27 mouse cellular contexts compared by ENCODE assay signal in the genomic region with DNA sequence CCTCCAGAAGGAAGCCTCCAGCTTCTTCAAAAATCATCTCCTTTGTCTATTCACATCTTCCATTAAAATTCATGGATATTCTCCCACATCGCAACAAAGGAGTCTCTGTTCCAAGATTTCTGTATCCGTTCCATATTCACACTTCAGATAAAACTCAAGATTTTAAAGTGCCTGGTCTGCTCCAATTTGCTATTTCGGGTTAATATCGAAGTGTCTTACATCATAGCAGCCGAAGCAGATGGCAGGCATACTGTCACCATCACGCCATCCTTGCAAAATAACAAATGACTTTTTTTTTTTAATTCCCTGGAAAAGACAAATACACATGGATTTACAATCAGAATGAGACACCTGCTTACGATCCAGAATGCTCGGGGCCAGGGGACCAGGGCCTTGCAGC. TPM values are rescaled to one million over a fixed set of nuclear protein-coding genes. Genes with fewer than 3 reads are reported as not detected.
DNase-seq lines count a peak whose midpoint lies in the region; ATAC-seq and TF ChIP-seq lines count a peak whose summit lies in the region.
"Had no signal": no experiment of that assay in that cellular context is flagged by ENCODE, and none has a peak within 500 bp of the region (broad histone marks: within the 10 kb centered on the region; RNA-seq: fewer than 3 reads in every experiment).

No protein-coding gene starts in this region.

- TF ChIP-seq POLR2A in thymus, adult 2 months (IDR thresholded peaks at IDR 0.05; ENCODE audit: control insufficient read depth, extremely low read depth, insufficient read depth, low read length, poor library complexity), result no peak

- no peaks in the 10 kb centered on the region for H3K27me3 ChIP-seq in forebrain, embryonic 13.5 days
- H3K27me3 ChIP-seq in forebrain, embryonic 11.5 days (ENCODE audit: control insufficient read depth, insufficient read depth, low read length), result no peaks in the 10 kb centered on the region
- H3K27me3 ChIP-seq in hindbrain, postnatal 0 days (ENCODE audit: insufficient read depth, low read length), result no peaks in the 10 kb centered on the region
- H3K27me3 ChIP-seq in hindbrain, embryonic 14.5 days (ENCODE audit: control insufficient read depth, insufficient read depth, low read length), result no peaks in the 10 kb centered on the region
- no peaks in the 10 kb centered on the region for H3K27me3 ChIP-seq in midbrain, embryonic 14.5 days (ENCODE audit: control insufficient read depth, insufficient read depth, low read length)
- no peaks in the 10 kb centered on the region for H3K27me3 ChIP-seq in midbrain, embryonic 13.5 days
- no peaks in the 10 kb centered on the region for H3K27me3 ChIP-seq in forebrain, embryonic 16.5 days (replicated peaks; ENCODE audit: control insufficient read depth, insufficient read depth, low read length)
- no peaks in the 10 kb centered on the region for H3K27me3 ChIP-seq in thymus, adult 2 months (ENCODE audit: control insufficient read depth, insufficient read depth, low read length)
- H3K27me3 ChIP-seq: embryonic facial prominence, embryonic 13.5 days; heart, embryonic 12.5 days; limb, embryonic 15.5 days; liver, embryonic 15.5 days; lung, embryonic 15.5 days; neural tube, embryonic 12.5 days had no signal

- H3K9ac ChIP-seq in forebrain, embryonic 13.5 days, result no peak overlapping the region
- H3K9ac ChIP-seq in forebrain, embryonic 11.5 days (ENCODE audit: low read length), result no peak overlapping the region
- H3K9ac ChIP-seq in hindbrain, postnatal 0 days (replicated peaks; ENCODE audit: low read length), result no peak overlapping the region
- H3K9ac ChIP-seq in hindbrain, embryonic 14.5 days, result no peak overlapping the region
- H3K9ac ChIP-seq in midbrain, embryonic 14.5 days (replicated peaks; ENCODE audit: low read length), result no peak overlapping the region
- H3K9ac ChIP-seq in midbrain, embryonic 13.5 days (replicated peaks), result no peak overlapping the region
- no peak overlapping the region for H3K9ac ChIP-seq in forebrain, embryonic 16.5 days (replicated peaks; ENCODE audit: low read depth, low read length)
- H3K9ac ChIP-seq: embryonic facial prominence, embryonic 13.5 days; heart, embryonic 12.5 days; limb, embryonic 15.5 days; liver, embryonic 15.5 days; lung, embryonic 15.5 days; neural tube, embryonic 12.5 days had no signal

- WGBS in forebrain, embryonic 13.5 days, result 78% methylated on average over 8 of the region's 8 CpGs
- WGBS in forebrain, embryonic 11.5 days, result 90% methylated on average over 8 of the region's 8 CpGs
- 65% methylated on average over 8 of the region's 8 CpGs for WGBS in hindbrain, postnatal 0 days
- WGBS in hindbrain, embryonic 14.5 days, result 67% methylated on average over 8 of the region's 8 CpGs
- WGBS in midbrain, embryonic 14.5 days, result 67% methylated on average over 8 of the region's 8 CpGs
- 71% methylated on average over 8 of the region's 8 CpGs for WGBS in midbrain, embryonic 13.5 days
- WGBS in forebrain, embryonic 16.5 days, result 44% methylated on average over 8 of the region's 8 CpGs
- 89% methylated on average over 8 of the region's 8 CpGs for WGBS in thymus, adult 2 months

- H3K4me1 ChIP-seq in forebrain, embryonic 13.5 days, result peaks cover 6% of the 10 kb centered on the region; the same call in 1 of the 2 replicates
- no peaks in the 10 kb centered on the region for H3K4me1 ChIP-seq in forebrain, embryonic 11.5 days (replicated peaks; ENCODE audit: control insufficient read depth, insufficient read depth, low read length)
- H3K4me1 ChIP-seq in hindbrain, postnatal 0 days (ENCODE audit: insufficient read depth, low read length), result peaks cover 10% of the 10 kb centered on the region
- no peaks in the 10 kb centered on the region for H3K4me1 ChIP-seq in hindbrain, embryonic 14.5 days (replicated peaks; ENCODE audit: control insufficient read depth, insufficient read depth, low read length)
- peaks cover 5% of the 10 kb centered on the region; the same call in 1 of the 2 replicates for H3K4me1 ChIP-seq in midbrain, embryonic 14.5 days (ENCODE audit: control insufficient read depth, insufficient read depth, low read length)
- peaks cover 3% of the 10 kb centered on the region for H3K4me1 ChIP-seq in midbrain, embryonic 13.5 days (replicated peaks)
- H3K4me1 ChIP-seq in forebrain, embryonic 16.5 days (replicated peaks; ENCODE audit: control insufficient read depth, insufficient read depth, low read length), result peaks cover 9% of the 10 kb centered on the region
- peaks cover 34% of the 10 kb centered on the region for H3K4me1 ChIP-seq in thymus, adult 2 months (replicated peaks; ENCODE audit: control insufficient read depth, insufficient read depth, low read length)
- H3K4me1 ChIP-seq: neural tube, embryonic 12.5 days had no signal

- ATAC-seq in forebrain, embryonic 13.5 days, result peak; percentile 63; the same call in 1 of the 2 replicates
- ATAC-seq in forebrain, embryonic 11.5 days (replicated peaks; ENCODE audit: low FRiP score), result no peak
- no peak for ATAC-seq in hindbrain, postnatal 0 days
- ATAC-seq in hindbrain, embryonic 14.5 days (ENCODE audit: low FRiP score), result no peak
- no peak for ATAC-seq in midbrain, embryonic 14.5 days (ENCODE audit: low FRiP score, low TSS enrichment)
- no peak for ATAC-seq in midbrain, embryonic 13.5 days
- peak; percentile 75 for ATAC-seq in forebrain, embryonic 16.5 days

- no peak for TF ChIP-seq CTCF in hindbrain, postnatal 0 days (IDR thresholded peaks at IDR 0.05; ENCODE audit: low read depth)
- no peak for TF ChIP-seq CTCF in thymus, adult 2 months (IDR thresholded peaks at IDR 0.05; ENCODE audit: borderline replicate concordance, control insufficient read depth, extremely low read depth, insufficient read depth, low read length, poor library complexity)

- H3K36me3 ChIP-seq in forebrain, embryonic 13.5 days (ENCODE audit: poor library complexity, severe bottlenecking), result no peaks in the 10 kb centered on the region
- no peaks in the 10 kb centered on the region for H3K36me3 ChIP-seq in forebrain, embryonic 11.5 days (ENCODE audit: control insufficient read depth, insufficient read depth, low read length)
- no peaks in the 10 kb centered on the region for H3K36me3 ChIP-seq in hindbrain, postnatal 0 days (ENCODE audit: insufficient read depth, low read length)
- no peaks in the 10 kb centered on the region for H3K36me3 ChIP-seq in hindbrain, embryonic 14.5 days (replicated peaks; ENCODE audit: control insufficient read depth, insufficient read depth)
- no peaks in the 10 kb centered on the region for H3K36me3 ChIP-seq in midbrain, embryonic 14.5 days (ENCODE audit: control insufficient read depth, insufficient read depth, low read length)
- no peaks in the 10 kb centered on the region for H3K36me3 ChIP-seq in midbrain, embryonic 13.5 days
- H3K36me3 ChIP-seq in forebrain, embryonic 16.5 days (ENCODE audit: control insufficient read depth, insufficient read depth), result no peaks in the 10 kb centered on the region
- no peaks in the 10 kb centered on the region for H3K36me3 ChIP-seq in thymus, adult 2 months (ENCODE audit: control insufficient read depth, insufficient read depth, low read length)
- H3K36me3 ChIP-seq: embryonic facial prominence, embryonic 13.5 days; heart, embryonic 12.5 days; limb, embryonic 15.5 days; liver, embryonic 15.5 days; lung, embryonic 15.5 days; neural tube, embryonic 12.5 days had no signal

- H3K27ac ChIP-seq in forebrain, embryonic 13.5 days, result peak overlapping the region; percentile 63; the same call in 1 of the 2 replicates
- no peak overlapping the region for H3K27ac ChIP-seq in forebrain, embryonic 11.5 days (ENCODE audit: low read depth, low read length)
- peak overlapping the region; percentile 26; the same call in 1 of the 2 replicates for H3K27ac ChIP-seq in hindbrain, postnatal 0 days
- H3K27ac ChIP-seq in hindbrain, embryonic 14.5 days, result no peak overlapping the region
- peak overlapping the region; percentile 42; the same call in 1 of the 2 replicates for H3K27ac ChIP-seq in midbrain, embryonic 14.5 days (replicated peaks; ENCODE audit: low read depth, low read length)
- no peak overlapping the region; the same call in 1 of the 2 replicates for H3K27ac ChIP-seq in midbrain, embryonic 13.5 days
- peak overlapping the region; percentile 88 for H3K27ac ChIP-seq in forebrain, embryonic 16.5 days (ENCODE audit: low read length)
- H3K27ac ChIP-seq in thymus, adult 2 months (ENCODE audit: control insufficient read depth, insufficient read depth, low read length), result no peak overlapping the region
- H3K27ac ChIP-seq: embryonic facial prominence, embryonic 13.5 days; kidney, postnatal 0 days; limb, embryonic 15.5 days; liver, embryonic 15.5 days; lung, embryonic 15.5 days; macrophage; neural tube, embryonic 12.5 days had no signal

- no peak overlapping the region for H3K4me2 ChIP-seq in forebrain, embryonic 13.5 days
- no peak overlapping the region for H3K4me2 ChIP-seq in forebrain, embryonic 11.5 days (ENCODE audit: low read depth, low read length, severe bottlenecking)
- no peak overlapping the region for H3K4me2 ChIP-seq in hindbrain, postnatal 0 days (ENCODE audit: low read depth, low read length)
- H3K4me2 ChIP-seq in hindbrain, embryonic 14.5 days (replicated peaks), result no peak overlapping the region
- H3K4me2 ChIP-seq in midbrain, embryonic 14.5 days (ENCODE audit: low read length), result no peak overlapping the region
- no peak overlapping the region for H3K4me2 ChIP-seq in midbrain, embryonic 13.5 days (replicated peaks)
- no peak overlapping the region for H3K4me2 ChIP-seq in forebrain, embryonic 16.5 days (ENCODE audit: low read length)
- H3K4me2 ChIP-seq: embryonic facial prominence, embryonic 13.5 days; heart, embryonic 12.5 days; limb, embryonic 15.5 days; liver, embryonic 15.5 days; lung, embryonic 15.5 days; neural tube, embryonic 12.5 days had no signal

- no peak for DNase-seq in forebrain, embryonic 11.5 days (ENCODE audit: low spot score)
- DNase-seq in hindbrain, postnatal 0 days (ENCODE audit: low spot score), result no peak
- no peak for DNase-seq in hindbrain, embryonic 14.5 days (ENCODE audit: low spot score)
- DNase-seq in midbrain, embryonic 14.5 days, result no peak
- DNase-seq in thymus, adult 2 months, result no peak
- DNase-seq: adrenal gland, postnatal 25 days; cerebellum, adult 18-20 months; cerebellum, postnatal 14 days; embryo, embryonic 11 days; gastrocnemius, postnatal 25 days; heart, adult 18-20 months; heart, postnatal 10 days; kidney, adult 18-20 months; left cerebral cortex, postnatal 4 days; right cerebral cortex, postnatal 25 days had no signal

- no peaks in the 10 kb centered on the region for H3K9me3 ChIP-seq in forebrain, embryonic 13.5 days (replicated peaks)
- no peaks in the 10 kb centered on the region for H3K9me3 ChIP-seq in forebrain, embryonic 11.5 days (ENCODE audit: control insufficient read depth, low read length)
- H3K9me3 ChIP-seq in hindbrain, postnatal 0 days (ENCODE audit: low read length), result no peaks in the 10 kb centered on the region
- no peaks in the 10 kb centered on the region for H3K9me3 ChIP-seq in hindbrain, embryonic 14.5 days (ENCODE audit: control insufficient read depth, low read length)
- no peaks in the 10 kb centered on the region for H3K9me3 ChIP-seq in midbrain, embryonic 14.5 days (ENCODE audit: control insufficient read depth, low read length)
- no peaks in the 10 kb centered on the region for H3K9me3 ChIP-seq in midbrain, embryonic 13.5 days
- H3K9me3 ChIP-seq in forebrain, embryonic 16.5 days (ENCODE audit: control insufficient read depth, low read length), result no peaks in the 10 kb centered on the region
- H3K9me3 ChIP-seq: embryonic facial prominence, embryonic 13.5 days; heart, embryonic 12.5 days; limb, embryonic 15.5 days; liver, embryonic 15.5 days; lung, embryonic 15.5 days; neural tube, embryonic 12.5 days had no signal

- no peak overlapping the region for H3K4me3 ChIP-seq in forebrain, embryonic 13.5 days
- H3K4me3 ChIP-seq in forebrain, embryonic 11.5 days (ENCODE audit: low read depth, low read length), result no peak overlapping the region
- no peak overlapping the region for H3K4me3 ChIP-seq in hindbrain, postnatal 0 days (ENCODE audit: low read length)
- H3K4me3 ChIP-seq in hindbrain, embryonic 14.5 days (replicated peaks; ENCODE audit: low read length), result no peak overlapping the region
- H3K4me3 ChIP-seq in midbrain, embryonic 14.5 days (replicated peaks; ENCODE audit: low read depth, low read length), result no peak overlapping the region
- H3K4me3 ChIP-seq in midbrain, embryonic 13.5 days (replicated peaks), result no peak overlapping the region
- H3K4me3 ChIP-seq in forebrain, embryonic 16.5 days (replicated peaks; ENCODE audit: low read length), result no peak overlapping the region
- no peak overlapping the region for H3K4me3 ChIP-seq in thymus, adult 2 months (ENCODE audit: control insufficient read depth, insufficient read depth, low read length)
- H3K4me3 ChIP-seq: embryonic facial prominence, embryonic 13.5 days; erythroblast, embryonic 14.5 days; heart, embryonic 12.5 days; limb, embryonic 15.5 days; liver, embryonic 15.5 days; lung, embryonic 15.5 days; neural tube, embryonic 12.5 days had no signal

RNA-seq across cellular contexts. Expression of a gene that starts 40.0 kb away (rescaled TPM):
- polyA plus RNA-seq in forebrain, embryonic 13.5 days (2015; fragmentation: Nextera tagmentation; extraction: Ambion mirVana), result 7.9 and 8.3 TPM in 2 replicates
- 7.6 and 8.5 TPM in 2 replicates for polyA plus RNA-seq in forebrain, embryonic 11.5 days (2014; fragmentation: Nextera tagmentation; extraction: Ambion mirVana)
- 12.7 and 22.3 TPM in 2 replicates for total RNA-seq in hindbrain, postnatal 0 days (2014; rRNA removed)
- polyA plus RNA-seq in hindbrain, postnatal 0 days (2015; fragmentation: Nextera tagmentation; extraction: Ambion mirVana), result 16.5 and 17.3 TPM in 2 replicates
- 16.7 and 22.0 TPM in 2 replicates for polyA plus RNA-seq in hindbrain, embryonic 14.5 days (2014; fragmentation: Nextera tagmentation; extraction: Ambion mirVana)
- polyA plus RNA-seq in midbrain, embryonic 14.5 days (2014; fragmentation: Nextera tagmentation; extraction: Ambion mirVana), result 14.3 and 19.4 TPM in 2 replicates
- polyA plus RNA-seq in midbrain, embryonic 13.5 days (2015; fragmentation: Nextera tagmentation; extraction: Ambion mirVana), result 9.7 and 10.0 TPM in 2 replicates
- 11.4 and 12.5 TPM in 2 replicates for polyA plus RNA-seq in forebrain, embryonic 16.5 days (2015; fragmentation: Nextera tagmentation; extraction: Ambion mirVana)
- 27.5 and 30.1 TPM in 2 replicates for polyA plus RNA-seq in thymus, adult 2 months (2012; rRNA removed)

Comparison
In these comparisons a context has a peak if more than half of its experiments do, and no peak if none do; other contexts are left out.
1. ATAC-seq: peak in forebrain, embryonic 13.5 days (single experiment) and forebrain, embryonic 16.5 days (single experiment); none in forebrain, embryonic 11.5 days (single experiment), hindbrain, postnatal 0 days (single experiment), hindbrain, embryonic 14.5 days (single experiment), midbrain, embryonic 14.5 days (single experiment) and midbrain, embryonic 13.5 days (single experiment).
2. H3K27ac ChIP-seq: peak in forebrain, embryonic 13.5 days (single experiment), hindbrain, postnatal 0 days (single experiment), midbrain, embryonic 14.5 days (single experiment) and forebrain, embryonic 16.5 days (single experiment); none in forebrain, embryonic 11.5 days (single experiment), hindbrain, embryonic 14.5 days (single experiment), midbrain, embryonic 13.5 days (single experiment) and thymus, adult 2 months (single experiment).